Mouse (Mus musculus) heart, embryonic 16.5 days (tissue): Measurements from ENCODE around the gene Mn1. TPM values are rescaled to one million over a fixed set of nuclear protein-coding genes. Genes with fewer than 3 reads are reported as not detected.

ENCODE experiments used
- ATAC-seq: fragments of 200-750 bp; cut with Nextera tagmentation; replicated peaks from 2 replicates; pipeline ENCODE4 v1.8.0; 2017; ENCODE audit warnings: moderate number of reproducible peaks; ENCODE audit not compliant: insufficient read depth, low FRiP score; ENCODE audit errors: extremely low read depth
- H3K27ac ChIP-seq: fragments of 300-500 bp; sonication (generic); 2 replicates; pipeline ENCODE4 v1.5.1; 2014; ENCODE audit warnings: mild to moderate bottlenecking, low read length, control low read depth, moderate library complexity
- H3K27me3 ChIP-seq: fragments of 300-500 bp; sonication (generic); 2 replicates; pipeline ENCODE4 v1.6.1; 2014; ENCODE audit warnings: low read length, mixed read lengths; ENCODE audit not compliant: control insufficient read depth, insufficient read depth
- H3K36me3 ChIP-seq: fragments of 300-500 bp; sonication (generic); 2 replicates; pipeline ENCODE4 v1.6.1; 2014; ENCODE audit not compliant: control insufficient read depth, insufficient read depth
- H3K4me1 ChIP-seq: fragments of 300-500 bp; sonication (generic); 2 replicates; pipeline ENCODE4 v1.6.1; 2014; ENCODE audit warnings: low read length, mixed read lengths; ENCODE audit not compliant: control insufficient read depth, insufficient read depth
- H3K4me2 ChIP-seq: fragments of 300-500 bp; sonication (generic); 2 replicates; pipeline ENCODE4 v1.6.1; 2014; ENCODE audit warnings: low read depth, mild to moderate bottlenecking, control low read depth, low read length
- H3K4me3 ChIP-seq: fragments of 300-500 bp; sonication (generic); 2 replicates; pipeline ENCODE4 v1.5.1; 2014; ENCODE audit warnings: mild to moderate bottlenecking, control low read depth, low read length
- H3K9ac ChIP-seq: fragments of 300-500 bp; sonication (generic); 2 replicates; pipeline ENCODE4 v1.6.1; 2014; ENCODE audit warnings: low read length, control low read depth
- H3K9me3 ChIP-seq: fragments of 300-500 bp; sonication (generic); replicated peaks from 2 replicates; pipeline ENCODE4 v1.6.1; 2016; ENCODE audit warnings: low read length; ENCODE audit not compliant: control insufficient read depth
- WGBS: fragments of 180-500 bp; shearing (Covaris S2); extraction: QIAGEN DNeasy Blood & Tissue Kit; methylation state at CpG from one replicate; pipeline ENCODE4 v1.1.7; 2014; 5-methylcytosine and 5-hydroxymethylcytosine counted together
- polyA plus RNA-seq: library from polyadenylated mRNA; unstranded; fragments of >200 nt; fragmentation: Nextera tagmentation; extraction: Ambion mirVana; gene quantifications from 2 replicates; pipeline ENCODE4 v1.2.1, GENCODE M21; 2015

Gene Mn1
- polyA plus RNA-seq, 1 experiment from 2014 or later, result 5.4 TPM

DNA sequence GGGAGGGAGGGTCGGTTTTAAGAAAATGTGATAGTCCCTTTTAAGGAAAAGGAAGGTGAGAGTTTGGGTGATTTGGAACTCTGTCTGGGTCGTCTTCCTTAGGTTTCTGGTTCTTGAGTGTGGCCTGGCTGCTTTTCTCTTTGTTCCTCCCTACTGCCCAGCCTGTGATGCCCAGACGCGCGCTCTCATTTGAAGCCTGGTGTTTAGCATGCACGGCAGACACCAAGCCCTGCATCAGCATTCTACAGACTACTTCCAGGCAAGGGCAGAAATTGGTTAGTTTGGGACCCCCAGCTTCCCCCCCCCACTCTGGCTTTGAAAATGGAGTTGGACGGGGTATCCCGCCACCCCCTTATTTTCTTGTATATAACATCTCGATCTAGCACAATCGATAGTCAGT lies 5.8 kb downstream of the Mn1 start:
- peak overlapping the region; percentile 36 for H3K4me2 ChIP-seq
- ATAC-seq, result no peak
- no peak overlapping the region; the same call in 1 of the 2 replicates for H3K9ac ChIP-seq
- 78% methylated on average over 10 of the region's 10 CpGs for WGBS
- no peak overlapping the region for H3K27ac ChIP-seq
- H3K9me3 ChIP-seq, result no peaks in the 10 kb centered on the region
- H3K4me3 ChIP-seq, result peak overlapping the region; percentile 11; the same call in 1 of the 2 replicates
- H3K36me3 ChIP-seq, result no peaks in the 10 kb centered on the region
- peaks cover 39% of the 10 kb centered on the region for H3K4me1 ChIP-seq
- peaks cover 23% of the 10 kb centered on the region for H3K27me3 ChIP-seq

DNA sequence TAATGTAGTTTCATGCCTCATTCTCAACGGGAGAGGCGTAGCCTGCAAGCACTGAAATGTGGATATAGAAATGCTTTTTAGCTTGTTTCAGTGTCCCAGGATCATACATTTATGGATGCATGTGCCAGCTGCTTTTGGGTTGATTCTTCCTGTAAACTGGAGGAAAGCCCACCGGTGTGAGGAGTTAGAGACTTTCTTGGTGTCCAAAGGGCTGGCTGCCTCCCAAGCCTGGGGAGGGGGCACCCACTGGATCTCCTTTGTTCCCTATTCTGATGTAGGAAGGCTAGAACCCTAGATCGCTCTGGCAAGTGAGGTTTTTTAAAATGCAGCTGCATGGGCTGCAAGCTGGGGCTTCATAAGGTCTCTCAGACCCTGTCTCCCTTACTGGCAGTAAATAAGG lies 6.5 kb downstream of the Mn1 start:
- Histone ChIP-seq H3K4me2 (peak overlapping the region; percentile 20; the same call in 1 of the 2 replicates), H3K4me1 (peaks cover 40% of the 10 kb centered on the region), H3K27me3 (peaks cover 23% of the 10 kb centered on the region), H3K36me3 (no peaks in the 10 kb centered on the region), H3K9me3 (no peaks in the 10 kb centered on the region), H3K4me3 (no peak overlapping the region), H3K27ac (no peak overlapping the region), H3K9ac (no peak overlapping the region)
- 77% methylated on average over 4 of the region's 4 CpGs for WGBS
- ATAC-seq, result no peak

DNA sequence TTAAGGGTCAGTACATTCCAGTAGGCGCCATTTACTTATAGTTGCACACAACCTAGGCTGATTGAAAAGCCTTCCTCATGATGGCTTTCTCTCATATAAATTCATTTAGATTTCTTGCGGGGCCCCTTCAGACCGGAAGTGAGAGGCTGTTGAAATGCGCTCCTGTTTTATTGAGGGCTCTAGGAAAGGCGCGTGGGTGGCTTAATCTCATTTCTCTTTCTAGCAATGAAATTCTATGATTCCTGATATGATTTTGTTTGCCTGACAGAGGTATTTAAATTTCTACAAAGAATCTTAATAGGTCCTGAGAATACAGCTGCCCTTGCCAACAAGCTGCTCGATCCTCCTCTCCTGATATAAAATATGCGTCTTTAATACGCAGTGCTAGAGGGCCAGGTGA lies 8.7 kb downstream of the Mn1 start:
- Histone ChIP-seq H3K4me2 (no peak overlapping the region), H3K4me3 (no peak overlapping the region), H3K27ac (no peak overlapping the region), H3K36me3 (no peaks in the 10 kb centered on the region), H3K9me3 (no peaks in the 10 kb centered on the region), H3K9ac (no peak overlapping the region), H3K27me3 (peaks cover 10% of the 10 kb centered on the region), H3K4me1 (peaks cover 30% of the 10 kb centered on the region)
- ATAC-seq, result no peak
- WGBS, result 82% methylated on average over 9 of the region's 9 CpGs

DNA sequence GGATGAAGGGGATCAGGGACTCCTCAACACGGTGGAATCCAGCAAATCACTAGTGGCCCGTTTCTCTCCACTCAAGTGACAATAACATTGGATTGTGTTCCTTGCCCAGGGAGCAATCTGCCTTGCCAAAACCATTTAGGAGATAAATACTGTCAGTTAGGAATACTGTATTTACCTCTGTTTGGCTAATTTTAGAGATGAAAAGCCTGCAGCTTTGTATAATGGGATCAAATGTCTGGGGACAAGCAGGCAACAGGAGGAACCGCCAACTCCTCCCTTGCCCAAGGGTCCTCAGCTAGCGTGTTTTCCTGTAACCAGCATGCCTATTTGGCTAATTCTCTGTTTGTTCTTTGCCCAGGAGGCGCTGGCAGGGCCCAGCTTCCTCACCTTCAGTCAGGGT lies 9.1 kb downstream of the Mn1 start:
- WGBS, result 69% methylated on average over 5 of the region's 5 CpGs
- Histone ChIP-seq H3K4me2 (no peak overlapping the region), H3K4me1 (peaks cover 31% of the 10 kb centered on the region), H3K27me3 (peaks cover 7% of the 10 kb centered on the region), H3K9me3 (no peaks in the 10 kb centered on the region), H3K36me3 (no peaks in the 10 kb centered on the region), H3K4me3 (no peak overlapping the region), H3K9ac (no peak overlapping the region), H3K27ac (no peak overlapping the region)
- no peak for ATAC-seq

DNA sequence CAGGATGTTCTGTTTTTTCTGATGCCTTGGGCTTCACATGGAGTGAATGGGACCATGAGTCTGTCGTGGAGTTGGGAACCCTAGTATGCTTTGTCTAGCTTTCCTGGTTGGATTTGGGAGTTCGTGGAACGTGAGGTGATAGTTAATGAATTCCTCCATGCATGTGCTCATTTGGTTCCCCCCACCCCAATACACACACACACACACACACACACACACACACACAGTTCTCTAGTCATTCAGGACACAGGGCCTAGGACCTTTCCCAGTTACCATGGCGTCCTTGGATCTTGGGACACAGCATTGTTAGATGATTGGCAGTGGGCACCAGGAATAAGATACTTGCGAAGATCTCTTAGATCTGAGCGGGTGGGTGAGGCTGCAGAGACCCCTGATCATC lies 11.7 kb downstream of the Mn1 start:
- no peaks in the 10 kb centered on the region for H3K9me3 ChIP-seq
- H3K9ac ChIP-seq, result no peak overlapping the region
- no peak for ATAC-seq
- 89% methylated on average over 6 of the region's 6 CpGs for WGBS
- no peak overlapping the region for H3K4me2 ChIP-seq
- H3K27me3 ChIP-seq, result no peaks in the 10 kb centered on the region
- H3K4me1 ChIP-seq, result peaks cover 31% of the 10 kb centered on the region
- no peaks in the 10 kb centered on the region for H3K36me3 ChIP-seq
- H3K4me3 ChIP-seq, result no peak overlapping the region
- no peak overlapping the region for H3K27ac ChIP-seq

DNA sequence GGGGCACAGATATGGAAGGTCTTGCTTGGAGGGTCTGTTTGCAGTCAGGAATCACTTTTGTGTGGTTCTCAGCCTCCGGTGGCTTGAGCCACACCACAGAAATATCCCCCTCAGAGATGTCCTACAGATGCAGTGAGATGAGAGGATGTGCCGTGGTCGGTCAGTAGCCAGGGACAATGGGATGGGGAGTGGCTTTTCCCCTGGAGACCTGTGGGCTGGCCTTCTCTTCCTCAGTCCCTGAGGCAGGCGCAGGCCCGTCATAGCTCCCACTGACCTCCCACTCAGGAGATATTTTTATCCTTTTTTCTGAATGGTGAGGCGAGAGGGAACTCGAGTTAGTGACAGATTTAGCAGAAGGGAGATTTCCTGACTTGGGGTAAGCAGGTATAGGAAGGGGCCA lies 12.6 kb downstream of the Mn1 start:
- Histone ChIP-seq H3K27ac (peak overlapping the region; percentile 40), H3K9ac (no peak overlapping the region; the same call in 1 of the 2 replicates), H3K4me1 (peaks cover 40% of the 10 kb centered on the region), H3K9me3 (no peaks in the 10 kb centered on the region), H3K4me3 (no peak overlapping the region), H3K36me3 (no peaks in the 10 kb centered on the region), H3K27me3 (no peaks in the 10 kb centered on the region), H3K4me2 (no peak overlapping the region)
- 34% methylated on average over 7 of the region's 7 CpGs for WGBS
- no peak; the same call in 1 of the 2 replicates for ATAC-seq

DNA sequence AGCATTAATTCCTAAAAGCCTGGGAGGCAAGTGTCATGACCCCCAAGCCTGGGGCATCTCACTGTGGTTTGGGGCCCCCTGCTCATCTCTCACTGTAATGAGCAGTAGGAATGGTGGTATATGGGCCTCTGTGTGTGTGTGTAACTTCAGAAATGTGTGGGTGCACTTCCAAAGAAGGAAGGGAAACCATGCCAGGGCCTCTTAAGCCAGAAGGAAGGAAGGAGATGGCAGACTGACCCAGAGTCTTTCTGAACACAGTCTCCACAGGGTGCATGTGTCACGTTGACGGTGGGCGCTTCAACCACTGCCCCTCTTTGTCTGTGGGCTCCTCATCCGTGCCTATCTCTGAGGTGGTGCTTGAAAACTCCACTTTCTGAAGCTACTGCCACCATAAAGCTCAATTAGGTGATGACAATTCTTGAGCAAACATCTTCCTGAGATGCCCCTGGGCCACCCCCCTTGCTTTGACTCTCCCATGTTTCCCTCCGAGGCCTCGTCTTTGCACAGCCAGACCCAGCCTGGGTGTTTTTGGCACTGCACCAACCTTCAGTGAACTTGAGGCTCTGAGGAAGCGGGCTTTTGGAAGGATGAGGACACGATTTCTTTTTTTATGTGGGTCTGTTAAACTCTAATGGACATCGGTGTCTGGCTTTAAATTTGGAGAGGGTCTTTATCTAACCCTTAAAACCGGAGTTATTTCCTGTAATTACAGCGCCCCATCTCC lies 14.0 kb downstream of the Mn1 start:
- peaks cover 52% of the 10 kb centered on the region for H3K4me1 ChIP-seq
- ATAC-seq, result no peak
- no peak overlapping the region for H3K4me2 ChIP-seq

DNA sequence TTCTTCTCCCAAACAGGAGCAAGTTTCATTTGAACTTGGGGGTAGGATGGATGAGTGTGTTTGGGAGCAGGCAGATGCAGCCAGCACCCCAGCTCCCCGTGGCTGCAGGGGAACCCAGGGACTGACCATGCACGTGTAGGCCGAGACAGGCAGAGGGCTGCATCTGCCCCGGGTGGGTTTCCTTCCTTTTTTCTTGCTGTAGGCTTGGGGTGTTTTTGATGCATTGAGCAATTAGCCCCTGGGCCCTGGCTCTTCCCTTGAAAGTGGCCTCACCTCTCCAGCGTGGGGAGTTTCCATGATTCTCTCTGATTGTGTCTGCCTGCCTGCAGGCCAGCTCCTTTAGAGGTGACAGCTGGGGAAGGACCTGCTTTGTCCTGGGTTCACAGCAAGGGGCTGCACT lies 15.7 kb downstream of the Mn1 start:
- WGBS, result 64% methylated on average over 5 of the region's 5 CpGs
- Histone ChIP-seq H3K4me3 (no peak overlapping the region), H3K4me1 (peaks cover 56% of the 10 kb centered on the region), H3K27ac (no peak overlapping the region), H3K9me3 (no peaks in the 10 kb centered on the region), H3K36me3 (no peaks in the 10 kb centered on the region), H3K4me2 (no peak overlapping the region), H3K27me3 (no peaks in the 10 kb centered on the region), H3K9ac (no peak overlapping the region)
- ATAC-seq, result no peak

More for the DNA sequence above, 14.0 kb downstream of the Mn1 start:
- H3K4me3 ChIP-seq, result no peak overlapping the region
- no peaks in the 10 kb centered on the region for H3K27me3 ChIP-seq
- no peak overlapping the region for H3K9ac ChIP-seq
- H3K27ac ChIP-seq, result no peak overlapping the region
- WGBS, result 45% methylated on average over 11 of the region's 11 CpGs
- no peaks in the 10 kb centered on the region for H3K9me3 ChIP-seq
- no peaks in the 10 kb centered on the region for H3K36me3 ChIP-seq

DNA sequence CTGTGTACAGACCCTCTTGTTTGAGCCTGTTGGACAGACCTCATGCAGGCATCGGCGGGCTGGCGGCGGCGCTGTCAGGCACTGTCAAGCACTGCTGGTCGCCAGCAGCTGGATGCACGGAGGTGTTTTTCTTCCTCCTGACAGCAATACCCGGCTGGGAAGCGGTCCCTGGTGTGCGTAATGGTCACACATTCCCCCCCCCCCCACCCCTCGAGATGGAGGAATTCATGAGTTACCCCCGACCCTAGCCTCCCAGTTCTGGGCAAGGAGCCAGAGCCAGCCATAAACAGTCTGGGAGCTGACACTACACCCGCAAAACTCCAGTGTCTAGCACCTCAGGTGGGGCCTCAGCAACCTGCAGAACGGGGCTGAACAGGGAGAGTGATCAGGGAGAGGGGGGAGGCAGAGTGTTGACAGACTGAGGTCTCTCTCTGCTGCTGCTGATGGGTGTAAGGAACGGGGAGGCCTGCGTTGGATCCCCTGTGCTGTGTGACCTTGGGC lies 17.2 kb downstream of the Mn1 start:
- Histone ChIP-seq H3K9ac (peak overlapping the region; percentile 48; the same call in 1 of the 2 replicates), H3K4me2 (peak overlapping the region; percentile 45), H3K27me3 (no peaks in the 10 kb centered on the region), H3K4me1 (peaks cover 54% of the 10 kb centered on the region), H3K36me3 (no peaks in the 10 kb centered on the region), H3K9me3 (no peaks in the 10 kb centered on the region), H3K27ac (no peak overlapping the region), H3K4me3 (no peak overlapping the region)
- ATAC-seq, result peak; percentile 39
- WGBS, result 19% methylated on average over 16 of the region's 16 CpGs
